Mouse (Mus musculus): ENCODE results near the gene Zfp213.
"Not testable (repeated sequence)": the region's sequence is repeated elsewhere in the genome, so short reads cannot be mapped to it uniquely, and the experiment has no call there.

The Zfp213 gene

GRCm38 (mm10) chr17:23563595-23564367, at the start of gene Zfp213:
TSS of gene Zfp213 (minus strand) at chr17:23564238.
- DNase-seq (ENCODE audit: extremely low spot score, low read depth, low spot score), result no peak

DNA sequence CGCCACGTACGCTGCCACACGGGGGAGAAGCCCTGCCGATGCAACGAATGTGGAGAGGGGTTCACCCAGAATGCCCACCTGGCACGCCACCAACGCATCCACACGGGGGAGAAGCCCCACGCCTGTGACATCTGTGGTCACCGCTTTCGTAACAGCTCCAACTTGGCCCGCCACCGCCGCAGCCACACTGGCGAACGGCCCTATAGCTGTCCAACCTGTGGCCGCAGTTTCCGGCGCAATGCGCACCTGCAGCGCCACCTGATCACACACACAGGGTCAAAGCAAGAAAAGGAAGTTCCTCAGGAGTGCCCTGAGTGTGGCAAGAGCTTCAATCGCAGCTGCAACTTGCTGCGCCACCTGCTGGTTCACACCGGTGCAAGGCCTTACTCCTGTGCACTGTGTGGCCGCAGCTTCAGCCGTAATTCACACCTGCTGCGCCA, 46.3 kb upstream of the Zfp213 start:
- no peak for DNase-seq (ENCODE audit: extremely low spot score, low read depth, low spot score)

GRCm38 (mm10) chr17:23609612-23610011, 45.6 kb upstream of the Zfp213 start:
- no peak for DNase-seq (ENCODE audit: extremely low spot score, low read depth, low spot score)

DNA sequence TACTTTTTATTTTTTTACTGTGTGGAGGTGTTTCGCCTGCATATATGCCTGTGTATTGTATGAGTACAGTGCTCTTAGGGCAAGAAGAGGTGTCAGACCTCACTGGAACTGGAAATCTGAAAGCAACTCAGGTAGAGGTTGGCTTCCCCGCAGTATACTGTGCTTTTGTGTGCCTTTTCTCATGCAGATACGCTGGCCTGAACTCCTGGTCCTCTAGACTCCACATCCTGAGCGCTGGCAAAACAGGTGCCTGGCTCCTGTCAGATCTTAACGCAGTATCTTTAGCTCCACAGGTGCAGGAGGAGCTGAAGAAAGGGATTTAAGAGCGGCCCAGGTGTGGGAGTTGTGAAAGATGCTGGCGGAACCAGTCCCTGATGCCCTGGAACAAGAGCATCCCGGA, 41.2 kb upstream of the Zfp213 start:
- no peak for DNase-seq (ENCODE audit: extremely low spot score, low read depth, low spot score)

DNA sequence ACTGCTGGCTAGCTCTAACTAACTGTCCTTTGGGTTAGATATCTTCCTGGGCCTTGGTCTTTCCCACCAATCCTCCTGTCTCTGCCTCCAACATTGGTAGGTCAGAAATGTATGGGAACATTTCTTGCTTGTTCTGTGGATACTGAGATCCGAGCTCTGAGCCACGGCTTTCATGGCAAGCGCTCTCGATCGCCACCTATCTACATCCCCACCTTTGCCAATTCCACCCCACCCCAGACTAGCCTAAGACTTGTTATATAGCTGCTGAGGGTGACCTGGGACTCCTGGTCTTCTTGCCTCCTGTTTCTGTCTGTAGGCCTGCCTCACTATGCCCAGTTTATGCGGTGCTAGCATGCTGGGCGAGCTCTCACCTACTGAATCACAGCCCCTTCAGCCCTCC, 40.4 kb upstream of the Zfp213 start:
- no peak for DNase-seq (ENCODE audit: extremely low spot score, low read depth, low spot score)

DNA sequence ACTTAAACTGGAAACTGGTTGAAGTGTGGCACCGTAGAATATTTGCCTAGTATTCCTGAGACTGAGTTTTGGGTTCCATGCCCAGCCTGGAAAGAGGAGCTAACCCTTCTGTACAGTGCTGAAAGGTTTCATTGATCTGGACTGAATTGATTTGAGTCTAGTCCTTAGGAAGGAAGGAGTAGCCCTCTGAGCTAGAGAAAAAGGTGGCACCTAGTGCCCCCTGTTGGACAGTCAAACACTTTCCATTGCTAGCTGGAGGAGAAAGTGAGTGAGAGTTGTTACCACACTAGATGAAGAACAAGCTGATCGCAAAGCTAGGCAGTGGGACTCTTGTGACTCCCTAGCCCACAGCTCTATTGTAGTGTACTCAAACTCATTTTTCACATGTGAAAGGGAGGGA, 39.5 kb upstream of the Zfp213 start:
- DNase-seq (ENCODE audit: extremely low spot score, low read depth, low spot score), result no peak

- DNase-seq (ENCODE audit: extremely low spot score, low read depth, low spot score), result no peak
Observed at GRCm38 (mm10) chr17:23603077-23603476, 39.0 kb upstream of the Zfp213 start.

DNA sequence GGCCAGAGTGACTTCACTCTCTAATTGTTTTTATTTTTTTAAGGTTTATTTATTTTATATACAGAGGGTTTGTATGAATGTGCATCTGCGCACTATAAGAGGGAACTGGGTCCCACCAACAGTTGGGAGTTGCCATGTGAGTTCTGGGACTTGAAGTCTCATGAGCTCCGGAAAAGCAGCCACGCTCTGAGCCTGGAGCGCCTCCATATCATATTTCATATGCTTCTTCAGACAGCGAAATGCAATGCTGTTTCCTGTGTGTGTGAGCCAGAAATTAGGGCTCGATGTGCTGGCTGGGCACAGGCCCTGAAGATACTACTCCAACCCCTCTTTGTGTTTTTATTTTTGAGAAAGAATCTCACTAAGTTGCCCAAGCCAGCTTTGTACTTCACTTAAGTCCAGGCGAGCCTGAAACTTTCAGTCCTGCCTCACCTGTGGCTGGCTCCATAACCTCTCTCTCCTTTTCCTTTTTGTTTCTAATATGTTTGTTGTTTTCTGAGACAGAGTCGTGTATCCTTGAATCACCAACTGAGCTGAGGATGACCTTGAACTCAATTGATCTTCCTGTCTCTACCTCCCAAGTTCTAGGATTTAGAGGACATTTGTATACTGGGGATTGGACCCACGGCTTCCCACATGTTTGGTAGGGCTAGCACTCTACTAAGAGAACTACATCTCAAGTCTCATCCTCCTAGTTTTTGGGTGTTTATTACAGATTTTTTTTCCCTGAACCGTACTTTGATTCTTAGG, 38.0 kb upstream of the Zfp213 start:
- DNase-seq (ENCODE audit: extremely low spot score, low read depth, low spot score), result no peak

GRCm38 (mm10) chr17:23600641-23601622, 36.9 kb upstream of the Zfp213 start, which contains the start of gene Zscan10:
TSS of gene Zscan10 (plus strand) at chr17:23600856.
- no peak for DNase-seq (ENCODE audit: extremely low spot score, low read depth, low spot score)

GRCm38 (mm10) chr17:23599605-23600063, 35.6 kb upstream of the Zfp213 start:
- no peak for DNase-seq (ENCODE audit: extremely low spot score, low read depth, low spot score)

GRCm38 (mm10) chr17:23598582-23599552, 34.8 kb upstream of the Zfp213 start, which contains the start of gene Zfp13:
TSS of gene Zfp13 (minus strand) at chr17:23599487.
- DNase-seq (ENCODE audit: extremely low spot score, low read depth, low spot score), result peak; percentile 86

DNA sequence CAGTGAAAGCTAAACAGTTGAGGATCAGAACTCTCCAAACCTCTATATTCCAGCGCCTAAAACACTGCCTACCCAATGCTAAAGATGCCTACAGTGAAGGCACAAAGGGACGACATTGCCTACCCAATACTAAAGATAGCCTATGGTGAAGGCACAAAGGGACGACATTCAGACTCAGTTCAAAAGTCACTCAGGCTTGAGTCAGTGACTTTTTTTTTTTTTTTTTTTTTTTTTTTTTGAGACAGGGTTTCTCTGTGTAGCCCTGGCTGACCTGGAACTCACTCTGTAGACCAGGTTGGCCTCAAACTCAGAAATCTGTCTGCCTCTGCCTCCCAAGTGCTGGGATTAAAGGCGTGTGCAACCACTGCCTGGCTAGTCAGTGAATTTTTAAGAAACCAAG, 31.1 kb upstream of the Zfp213 start:
- DNase-seq (ENCODE audit: extremely low spot score, low read depth, low spot score), result not testable (repeated sequence)

GRCm38 (mm10) chr17:23592926-23593300, 28.9 kb upstream of the Zfp213 start:
- DNase-seq (ENCODE audit: extremely low spot score, low read depth, low spot score), result no peak

GRCm38 (mm10) chr17:23592208-23592925, 28.3 kb upstream of the Zfp213 start:
- peak; percentile 84 for DNase-seq (ENCODE audit: extremely low spot score, low read depth, low spot score)

DNA sequence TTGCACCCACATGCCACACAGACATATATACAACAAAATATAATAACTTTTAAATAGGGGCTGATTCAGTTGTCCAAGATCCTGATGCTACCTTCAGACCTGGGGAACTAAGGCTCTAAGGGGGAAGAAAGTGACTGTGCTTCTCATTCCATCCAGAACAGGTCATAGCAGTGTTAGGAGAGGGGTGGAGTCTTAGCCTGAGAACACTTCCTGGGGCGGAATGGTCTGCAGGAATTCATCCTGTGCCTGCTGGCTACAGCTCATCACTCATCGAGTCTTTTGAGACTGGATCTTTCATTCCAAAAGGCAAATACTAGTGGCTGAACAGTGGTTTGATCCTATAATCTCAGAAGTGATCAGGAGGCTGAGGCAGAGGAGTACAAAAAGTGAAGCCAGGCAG, 23.2 kb upstream of the Zfp213 start:
- no peak for DNase-seq (ENCODE audit: extremely low spot score, low read depth, low spot score)

DNA sequence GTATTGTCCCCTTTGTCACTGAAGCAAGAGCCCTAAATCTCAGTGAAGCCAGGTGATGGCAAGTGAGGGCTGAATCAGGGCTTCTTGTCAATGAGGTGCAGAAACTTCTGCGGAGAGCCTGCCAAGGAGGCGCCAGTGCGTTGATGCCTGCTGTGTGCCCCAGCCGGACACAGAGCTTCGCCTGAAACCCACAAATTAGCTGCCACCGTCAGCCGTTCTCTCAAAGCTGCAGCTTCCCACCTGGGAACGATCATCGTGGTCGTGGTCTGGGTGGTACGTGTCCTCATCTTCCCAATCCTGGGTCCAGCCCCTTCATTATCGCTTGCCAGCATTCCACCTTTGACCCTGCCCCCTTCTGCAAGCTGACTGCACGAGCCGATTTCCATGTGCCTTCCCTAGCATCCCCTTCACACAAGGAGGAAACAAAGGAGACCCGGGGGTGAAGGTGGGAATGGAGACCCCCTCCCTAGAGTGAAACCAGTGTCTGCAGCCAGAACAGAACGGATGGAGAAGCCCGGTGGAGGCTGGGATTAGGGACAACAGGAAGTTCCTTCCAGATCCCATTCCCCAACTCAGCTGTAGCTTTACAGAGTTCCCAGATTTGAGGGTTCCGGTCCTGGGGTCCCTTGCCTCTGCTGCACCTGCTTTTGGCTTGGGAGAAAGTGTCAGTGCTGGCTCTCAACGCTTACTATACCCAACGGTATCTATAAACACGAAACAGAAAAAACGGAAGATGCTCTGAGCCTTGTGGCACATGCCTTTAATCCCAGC, 21.9 kb upstream of the Zfp213 start:
- no peak for DNase-seq (ENCODE audit: extremely low spot score, low read depth, low spot score)

GRCm38 (mm10) chr17:23584786-23585185, 20.7 kb upstream of the Zfp213 start:
- DNase-seq (ENCODE audit: extremely low spot score, low read depth, low spot score), result no peak

- DNase-seq (ENCODE audit: extremely low spot score, low read depth, low spot score), result no peak
Observed at GRCm38 (mm10) chr17:23575951-23576552, 12.0 kb upstream of the Zfp213 start.
